Mouse (Mus musculus) MEL (cell line): ENCODE data around the gene Tas2r143.

Source experiments
- ETS1 ChIP-seq: IDR thresholded peaks from 2 replicates; pipeline ENCODE4 v1.6.1; 2012; ENCODE audit warnings: low read depth, mild to moderate bottlenecking, inconsistent platforms, low read length, improper control_type of control experiment, moderate library complexity
- GATA1 ChIP-seq: IDR thresholded peaks from 2 replicates; pipeline ENCODE4 v1.6.1; 2011; ENCODE audit warnings: low read depth, low read length, improper control_type of control experiment
- POLR2AphosphoS5 ChIP-seq: IDR thresholded peaks from 2 replicates; pipeline ENCODE4 v1.6.1; 2012; ENCODE audit warnings: low read depth, borderline replicate concordance, mild to moderate bottlenecking, inconsistent platforms, low read length, moderate library complexity, mixed read lengths

- no peak for TF ChIP-seq GATA1
- TF ChIP-seq POLR2AphosphoS5: no peak
- TF ChIP-seq ETS1: no peak
These were observed 27.6 kb upstream of the Tas2r143 start for GRCm38 (mm10) chr6:42372421-42372815.
